Mouse (Mus musculus): ENCODE measurements at regions not wholly inside any gene's neighbourhood (a gene's known extent, or its start where the extent isn't known, plus 50 kb on each side); places are given as distances from the start of the nearest gene placed in this dataset.

DNA sequence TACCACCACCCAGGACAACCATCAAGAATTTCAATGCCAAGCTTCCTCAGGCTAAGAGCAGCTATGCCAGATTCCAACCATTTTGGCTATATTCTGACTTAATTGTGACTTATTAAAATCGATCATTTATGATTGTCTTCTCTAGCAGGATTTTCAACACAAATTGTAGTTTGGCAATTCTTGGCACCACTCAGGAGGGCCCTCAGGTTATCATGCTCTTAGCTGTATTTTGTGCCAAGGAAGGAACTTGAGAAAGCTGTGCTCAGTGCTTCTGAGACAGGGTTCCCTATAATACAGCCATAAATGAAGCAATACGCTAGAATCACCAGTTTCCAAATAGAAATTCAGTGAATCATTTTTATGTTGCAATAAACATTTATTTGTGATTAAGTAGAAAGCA, 232.7 kb upstream of the Emcn start:
- 92% methylated on average over 2 of the region's 2 CpGs for WGBS
- Histone ChIP-seq H3K27ac (no peak overlapping the region), H3K9ac (no peak overlapping the region), H3K9me3 (no peaks in the 10 kb centered on the region), H3K4me3 (no peak overlapping the region), H3K4me1 (no peaks in the 10 kb centered on the region), H3K36me3 (no peaks in the 10 kb centered on the region), H3K27me3 (no peaks in the 10 kb centered on the region), H3K4me2 (no peak overlapping the region)
- no peak for ATAC-seq (ENCODE audit: insufficient number of reproducible peaks, insufficient read depth, low FRiP score, low TSS enrichment, low read depth)

DNA sequence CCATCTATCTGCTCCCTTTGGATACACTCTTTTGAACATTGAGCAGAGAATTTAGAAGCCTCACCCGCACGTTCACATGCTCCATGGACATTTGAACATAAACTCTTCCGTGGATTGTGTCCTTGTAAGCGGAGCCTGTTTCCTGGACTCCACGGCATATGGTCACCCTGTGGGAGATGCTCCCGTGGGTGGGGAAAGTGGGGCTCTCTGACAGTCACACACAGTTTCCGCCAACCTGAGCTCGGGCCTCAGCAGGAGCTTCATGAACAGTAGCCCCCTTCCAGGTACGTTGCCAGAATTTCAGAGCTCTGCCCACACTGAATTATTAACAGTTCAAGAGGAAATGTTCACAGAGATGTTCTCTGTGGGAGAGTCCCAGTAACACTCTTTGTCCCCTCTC, 231.1 kb upstream of the Emcn start:
- H3K4me1 ChIP-seq = 0 out of 2 replicates have a peak, but pooled peaks cover 1% of the 10 kb centered on the region
- H3K27ac ChIP-seq = no peak overlapping the region
- WGBS = 88% methylated on average over 9 of the region's 9 CpGs
- H3K27me3 ChIP-seq = no peaks in the 10 kb centered on the region
- H3K4me2 ChIP-seq = no peak overlapping the region
- no peaks in the 10 kb centered on the region for H3K9me3 ChIP-seq
- ATAC-seq (ENCODE audit: insufficient number of reproducible peaks, insufficient read depth, low FRiP score, low TSS enrichment, low read depth) = no peak
- no peak overlapping the region for H3K9ac ChIP-seq
- no peak overlapping the region for H3K4me3 ChIP-seq
- no peaks in the 10 kb centered on the region for H3K36me3 ChIP-seq

DNA sequence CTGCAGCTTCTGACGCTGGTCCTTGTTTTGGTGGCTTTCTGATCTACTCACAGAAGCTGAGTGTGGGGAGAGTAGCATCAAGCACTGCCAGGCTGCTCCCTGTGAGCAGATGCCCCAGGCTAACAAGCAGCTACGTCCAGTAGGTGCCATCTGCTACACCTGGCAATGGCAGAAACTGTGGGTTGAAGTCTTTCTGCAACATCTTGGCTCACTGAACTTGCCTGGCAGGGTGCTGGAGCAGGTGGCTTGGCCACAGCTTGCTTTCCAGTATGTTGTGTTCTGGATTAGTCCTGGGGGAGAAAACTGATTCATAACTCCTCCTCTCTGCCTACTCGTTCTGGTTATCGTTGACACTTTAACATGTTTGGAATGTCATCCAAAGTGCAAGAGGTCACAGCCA, 230.4 kb upstream of the Emcn start:
- no peak overlapping the region for H3K9ac ChIP-seq
- no peaks in the 10 kb centered on the region for H3K36me3 ChIP-seq
- no peak overlapping the region for H3K27ac ChIP-seq
- H3K4me3 ChIP-seq = no peak overlapping the region
- WGBS = 74% methylated on average over 4 of the region's 4 CpGs
- 0 out of 2 replicates have a peak, but pooled peaks cover 2% of the 10 kb centered on the region for H3K4me1 ChIP-seq
- no peaks in the 10 kb centered on the region for H3K9me3 ChIP-seq
- no peak for ATAC-seq (ENCODE audit: insufficient number of reproducible peaks, insufficient read depth, low FRiP score, low TSS enrichment, low read depth)
- no peak overlapping the region for H3K4me2 ChIP-seq
- H3K27me3 ChIP-seq = no peaks in the 10 kb centered on the region

DNA sequence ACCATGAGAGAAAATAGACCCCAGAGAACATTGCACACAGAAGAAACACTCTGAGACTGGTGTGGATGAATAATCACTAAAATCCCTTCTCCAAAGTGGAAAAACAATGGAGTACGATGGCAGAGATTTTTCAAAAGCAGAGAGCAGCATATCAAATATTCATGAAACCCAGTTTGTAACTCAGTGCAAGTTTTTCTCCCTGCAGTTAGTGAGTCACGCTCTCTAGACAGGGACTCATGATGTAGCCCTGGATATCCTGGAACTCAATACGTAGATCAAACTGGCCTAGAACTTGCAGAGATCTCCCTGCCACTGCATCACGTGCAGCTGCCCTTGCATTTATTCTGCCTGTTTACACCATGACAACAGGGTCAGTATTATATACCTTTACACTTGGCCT, 210.9 kb upstream of the Emcn start:
- H3K4me1 ChIP-seq = no peaks in the 10 kb centered on the region
- H3K27me3 ChIP-seq = no peaks in the 10 kb centered on the region
- 83% methylated on average over 4 of the region's 4 CpGs for whole genome bisulfite sequencing
- no peak overlapping the region for H3K4me3 ChIP-seq
- no peak overlapping the region for H3K4me2 ChIP-seq
- ATAC-seq (ENCODE audit: insufficient number of reproducible peaks, insufficient read depth, low FRiP score, low TSS enrichment, low read depth) = no peak
- no peak overlapping the region for H3K9ac ChIP-seq
- no peaks in the 10 kb centered on the region for H3K9me3 ChIP-seq
- no peaks in the 10 kb centered on the region for H3K36me3 ChIP-seq
- no peak overlapping the region for H3K27ac ChIP-seq

DNA sequence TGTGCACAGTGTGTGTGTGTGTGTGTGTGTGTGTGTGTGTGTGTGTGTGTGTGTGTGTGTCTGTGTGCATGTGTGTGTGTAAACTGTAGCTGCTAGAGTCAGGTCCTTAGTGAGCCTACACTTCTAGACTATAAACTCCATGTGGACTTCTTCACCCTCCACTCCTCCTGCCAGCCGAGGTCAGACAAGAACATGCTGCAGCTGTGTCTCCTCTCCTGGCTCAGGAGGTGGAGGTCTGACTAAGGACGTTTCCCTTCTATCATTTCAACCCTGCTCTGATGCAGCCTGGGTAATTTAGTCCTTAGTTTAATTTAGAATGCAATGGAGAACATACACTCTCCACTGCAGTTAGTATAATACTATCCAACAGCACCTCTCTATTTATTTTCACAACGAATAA, 198.8 kb upstream of the Emcn start:
- Histone ChIP-seq H3K4me3 (no peak overlapping the region), H3K9ac (no peak overlapping the region), H3K4me1 (no peaks in the 10 kb centered on the region), H3K27ac (no peak overlapping the region), H3K36me3 (no peaks in the 10 kb centered on the region), H3K4me2 (no peak overlapping the region), H3K9me3 (no peaks in the 10 kb centered on the region), H3K27me3 (no peaks in the 10 kb centered on the region)
- ATAC-seq (ENCODE audit: insufficient number of reproducible peaks, insufficient read depth, low FRiP score, low TSS enrichment, low read depth) = no peak
- 68% methylated on average over 3 of the region's 3 CpGs for WGBS

DNA sequence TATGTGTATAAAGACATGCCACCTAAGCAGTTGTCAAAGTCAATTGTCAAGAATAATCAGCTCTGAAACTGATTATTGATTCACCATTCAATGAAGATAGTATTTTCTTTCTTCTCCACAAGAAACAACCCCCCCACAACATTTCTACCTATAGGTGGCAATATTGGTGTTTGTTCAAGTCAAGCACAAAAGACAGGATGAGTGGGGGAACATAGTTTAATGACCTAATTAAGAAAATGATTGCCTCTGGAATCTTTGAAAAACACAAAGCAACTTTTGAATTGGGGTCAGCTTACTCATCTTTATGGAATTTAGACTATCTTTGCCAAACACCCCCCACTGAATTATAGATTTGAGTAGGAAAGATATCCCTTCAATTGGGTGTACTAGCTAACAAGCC, 194.8 kb upstream of the Emcn start:
- no peak for ATAC-seq (ENCODE audit: insufficient number of reproducible peaks, insufficient read depth, low FRiP score, low TSS enrichment, low read depth)
- H3K36me3 ChIP-seq = no peaks in the 10 kb centered on the region
- H3K9ac ChIP-seq = no peak overlapping the region
- H3K4me1 ChIP-seq = no peaks in the 10 kb centered on the region
- no peak overlapping the region for H3K4me2 ChIP-seq
- no peaks in the 10 kb centered on the region for H3K27me3 ChIP-seq
- no peak overlapping the region for H3K27ac ChIP-seq
- no peak overlapping the region for H3K4me3 ChIP-seq
- no peaks in the 10 kb centered on the region for H3K9me3 ChIP-seq

DNA sequence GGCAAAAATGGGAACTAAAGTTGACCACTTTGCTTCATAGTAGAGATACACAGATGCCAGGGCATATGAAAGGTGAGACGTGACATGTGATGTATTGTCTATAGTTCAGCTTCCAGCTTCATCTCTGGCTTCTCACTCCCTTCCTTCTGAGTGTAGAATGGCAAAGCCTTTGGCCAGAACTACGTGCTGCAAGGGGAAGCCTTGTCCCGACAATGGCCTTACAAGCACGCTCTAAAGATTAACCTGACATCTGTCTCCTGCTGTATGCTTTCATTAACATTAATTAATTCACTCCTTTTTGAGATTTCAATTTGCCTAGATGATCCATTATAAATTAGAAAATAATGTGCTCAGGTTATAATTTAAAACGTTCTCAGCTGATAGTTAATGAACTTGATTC, 193.5 kb upstream of the Emcn start:
- H3K9ac ChIP-seq = no peak overlapping the region
- no peak overlapping the region for H3K4me2 ChIP-seq
- no peak overlapping the region for H3K27ac ChIP-seq
- no peak for ATAC-seq (ENCODE audit: insufficient number of reproducible peaks, insufficient read depth, low FRiP score, low TSS enrichment, low read depth)
- no peaks in the 10 kb centered on the region for H3K9me3 ChIP-seq
- no peaks in the 10 kb centered on the region for H3K27me3 ChIP-seq
- 75% methylated on average over 5 of the region's 5 CpGs for WGBS
- H3K4me1 ChIP-seq = no peaks in the 10 kb centered on the region
- no peak overlapping the region for H3K4me3 ChIP-seq
- H3K36me3 ChIP-seq = no peaks in the 10 kb centered on the region

DNA sequence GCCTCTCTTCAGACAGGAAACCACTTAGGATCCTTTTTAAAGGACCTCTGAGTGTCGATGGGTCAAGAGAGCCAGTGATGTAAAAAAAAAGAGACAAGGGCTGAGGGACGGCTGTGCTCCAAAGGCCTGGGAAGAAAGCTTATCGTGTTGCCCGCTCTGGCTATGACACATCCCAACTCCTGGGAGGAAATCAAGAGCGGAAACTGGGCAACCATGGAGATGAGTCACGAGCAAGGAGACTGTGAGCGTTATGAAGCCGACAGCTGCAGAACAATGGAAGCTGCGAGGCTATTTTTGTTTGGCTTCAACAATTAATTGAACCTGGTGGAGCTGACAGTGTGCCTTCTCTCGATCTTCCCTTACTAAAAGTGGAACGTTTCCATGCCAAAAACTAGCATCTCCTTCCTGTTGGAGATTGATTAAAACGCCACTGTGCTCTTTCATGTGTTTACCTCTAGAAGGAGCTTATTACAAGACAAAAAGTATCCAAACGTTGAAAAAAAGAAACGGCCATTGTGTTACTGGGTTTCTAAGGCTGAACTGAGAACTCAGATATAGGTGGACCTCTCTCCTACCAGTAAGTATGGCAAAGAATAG, 190.4 kb upstream of the Emcn start:
- Histone ChIP-seq H3K27ac (no peak overlapping the region), H3K27me3 (no peaks in the 10 kb centered on the region), H3K36me3 (no peaks in the 10 kb centered on the region), H3K9me3 (no peaks in the 10 kb centered on the region), H3K4me3 (no peak overlapping the region), H3K4me1 (no peaks in the 10 kb centered on the region), H3K4me2 (no peak overlapping the region), H3K9ac (no peak overlapping the region)
- ATAC-seq (ENCODE audit: insufficient number of reproducible peaks, insufficient read depth, low FRiP score, low TSS enrichment, low read depth) = no peak
- 82% methylated on average over 14 of the region's 14 CpGs for WGBS

DNA sequence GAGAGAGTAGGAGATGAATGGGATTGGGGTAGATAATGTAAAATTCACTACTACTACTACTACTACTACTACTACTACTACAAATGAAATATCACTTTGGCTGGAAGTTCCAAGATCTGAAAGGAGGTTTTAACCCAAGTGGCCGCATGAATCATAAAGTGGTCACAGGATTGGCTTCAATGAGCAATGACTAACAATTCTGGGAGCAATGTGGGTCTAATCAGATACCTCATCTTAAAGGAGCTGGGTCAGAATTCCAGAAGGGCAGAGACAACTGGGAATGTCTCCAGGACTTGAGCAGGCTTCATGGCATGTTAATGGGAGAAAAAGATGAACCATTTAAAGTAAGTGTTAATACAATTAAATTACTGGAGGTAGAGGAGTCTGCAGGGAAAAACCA, 189.4 kb upstream of the Emcn start:
- no peak for ATAC-seq (ENCODE audit: insufficient number of reproducible peaks, insufficient read depth, low FRiP score, low TSS enrichment, low read depth)
- Histone ChIP-seq H3K4me2 (no peak overlapping the region), H3K4me3 (no peak overlapping the region), H3K9ac (no peak overlapping the region), H3K36me3 (no peaks in the 10 kb centered on the region), H3K27me3 (no peaks in the 10 kb centered on the region), H3K27ac (no peak overlapping the region), H3K9me3 (no peaks in the 10 kb centered on the region), H3K4me1 (peaks cover 3% of the 10 kb centered on the region)
- WGBS = 84% methylated on average over 1 of the region's 1 CpGs

DNA sequence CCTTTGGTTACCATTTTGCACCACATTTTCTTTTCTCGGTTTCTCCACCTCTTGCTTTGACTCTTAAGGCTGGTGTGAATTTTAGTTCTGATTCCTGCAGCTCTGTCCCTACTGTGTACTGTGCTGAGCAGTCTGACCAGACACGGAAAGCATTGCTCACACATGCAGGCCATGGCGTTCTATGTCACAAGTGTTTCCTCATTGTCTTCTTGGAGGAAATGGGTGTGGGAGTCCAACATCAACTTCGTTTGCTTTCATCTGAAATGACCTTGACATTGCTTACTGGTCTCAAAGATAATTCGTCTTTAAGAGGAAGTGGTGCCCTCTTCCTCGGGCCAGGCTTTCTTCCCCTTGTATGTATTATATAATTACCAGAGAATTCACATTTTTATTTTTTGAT, 187.6 kb upstream of the Emcn start:
- H3K36me3 ChIP-seq = no peaks in the 10 kb centered on the region
- no peaks in the 10 kb centered on the region for H3K27me3 ChIP-seq
- WGBS = 84% methylated on average over 6 of the region's 6 CpGs
- H3K4me2 ChIP-seq = no peak overlapping the region
- no peak overlapping the region for H3K27ac ChIP-seq
- H3K9ac ChIP-seq = no peak overlapping the region
- no peak overlapping the region for H3K4me3 ChIP-seq
- no peaks in the 10 kb centered on the region for H3K9me3 ChIP-seq
- ATAC-seq (ENCODE audit: insufficient number of reproducible peaks, insufficient read depth, low FRiP score, low TSS enrichment, low read depth) = no peak
- H3K4me1 ChIP-seq = peaks cover 7% of the 10 kb centered on the region

DNA sequence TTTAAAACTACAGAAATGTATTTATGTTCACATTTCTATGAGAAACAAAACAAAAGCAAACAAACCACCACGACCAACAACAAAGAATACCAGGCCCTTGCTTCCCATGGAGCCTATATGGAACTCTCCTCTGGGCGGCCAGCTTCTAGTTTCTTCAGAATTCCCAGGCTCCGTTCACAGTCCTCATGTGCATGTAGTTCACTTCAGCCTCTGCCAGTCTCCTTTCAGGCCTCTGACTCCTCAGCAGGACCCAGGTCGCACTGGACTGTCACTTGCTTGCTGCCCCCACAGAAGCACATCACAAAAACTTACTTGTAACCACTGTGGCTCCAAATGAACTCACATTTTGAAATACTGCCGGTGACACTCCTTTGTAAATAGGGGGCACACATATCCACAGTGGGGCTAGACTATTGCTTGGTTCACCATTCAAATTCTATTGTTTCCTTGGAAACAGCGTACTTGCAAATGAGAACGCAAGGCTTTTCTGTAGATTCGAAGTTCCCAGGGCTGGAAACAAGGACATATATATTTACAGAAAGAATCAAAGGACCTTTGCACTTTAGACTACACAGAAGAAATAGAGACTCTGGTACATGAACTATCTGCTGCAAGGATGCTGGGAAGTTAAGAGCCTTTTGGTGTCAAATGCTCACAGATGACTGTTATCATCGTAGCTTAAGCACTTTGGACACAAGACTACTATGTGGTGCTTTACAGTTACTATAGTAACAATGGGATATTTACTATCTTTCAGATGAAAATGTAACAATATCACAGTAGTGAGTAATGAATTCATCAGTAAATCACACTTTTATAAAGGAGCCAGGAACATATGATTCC, 186.4 kb upstream of the Emcn start:
- 87% methylated on average over 9 of the region's 9 CpGs for WGBS
- no peak overlapping the region for H3K9ac ChIP-seq
- ATAC-seq (ENCODE audit: insufficient number of reproducible peaks, insufficient read depth, low FRiP score, low TSS enrichment, low read depth) = no peak
- no peaks in the 10 kb centered on the region for H3K9me3 ChIP-seq
- H3K27ac ChIP-seq = no peak overlapping the region
- H3K4me1 ChIP-seq = peaks cover 7% of the 10 kb centered on the region
- no peak overlapping the region for H3K4me3 ChIP-seq
- H3K27me3 ChIP-seq = no peaks in the 10 kb centered on the region
- H3K36me3 ChIP-seq = no peaks in the 10 kb centered on the region
- H3K4me2 ChIP-seq = no peak overlapping the region

DNA sequence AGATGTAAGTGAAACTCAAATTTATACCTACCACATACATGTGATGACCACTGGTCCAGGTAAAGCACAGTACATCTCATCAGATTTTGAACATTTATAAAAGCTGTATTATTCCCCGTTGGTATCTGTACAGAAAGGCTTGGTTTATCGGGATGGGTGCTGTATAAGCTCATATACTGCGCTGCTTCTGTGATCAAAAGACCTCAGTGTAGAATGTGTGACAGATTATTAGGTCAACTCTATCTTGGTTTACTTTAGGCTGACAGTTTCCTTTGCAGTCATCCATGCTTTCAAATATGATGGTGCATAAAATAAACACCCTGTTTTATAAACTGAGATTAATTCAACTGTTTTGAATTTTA, 185.8 kb upstream of the Emcn start:
- Histone ChIP-seq H3K27ac (no peak overlapping the region), H3K36me3 (no peaks in the 10 kb centered on the region), H3K4me3 (no peak overlapping the region), H3K9ac (no peak overlapping the region), H3K27me3 (no peaks in the 10 kb centered on the region), H3K9me3 (no peaks in the 10 kb centered on the region), H3K4me2 (no peak overlapping the region), H3K4me1 (peaks cover 7% of the 10 kb centered on the region)
- ATAC-seq (ENCODE audit: insufficient number of reproducible peaks, insufficient read depth, low FRiP score, low TSS enrichment, low read depth) = no peak
- WGBS = 90% methylated on average over 3 of the region's 3 CpGs
